8 mouse cellular contexts compared by ENCODE assay signal in the genomic region with DNA sequence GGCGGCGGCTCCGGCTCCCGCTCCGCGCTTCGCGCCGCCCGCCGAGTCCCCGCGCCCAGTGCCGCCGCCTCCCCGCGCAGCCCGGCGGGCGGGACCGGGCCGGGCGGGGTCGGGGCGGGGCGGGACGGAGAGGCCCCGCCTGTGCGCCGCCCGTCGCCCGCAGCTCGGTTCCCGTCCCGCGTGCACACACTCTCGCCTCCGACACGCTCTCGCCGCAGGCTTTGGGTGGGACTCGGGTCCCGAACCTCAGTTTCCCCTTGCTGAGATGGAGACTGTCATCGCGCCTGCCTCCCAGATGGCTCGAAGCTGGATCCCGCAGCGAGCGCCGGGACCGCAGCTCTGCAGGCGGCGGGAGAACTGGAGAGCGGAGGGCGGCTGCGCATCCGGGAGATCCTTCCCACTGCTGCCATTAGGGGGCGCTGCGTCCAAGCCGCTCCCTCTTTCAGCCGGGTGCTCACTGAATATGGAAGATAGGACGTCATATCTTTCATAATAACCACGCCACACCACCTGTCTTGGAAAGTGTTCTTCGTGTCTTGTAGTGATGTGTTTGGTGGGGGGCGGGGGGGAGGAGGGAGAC. TPM values are rescaled to one million over a fixed set of nuclear protein-coding genes. Genes with fewer than 3 reads are reported as not detected.
DNase-seq lines count a peak whose midpoint lies in the region; ATAC-seq lines count a peak whose summit lies in the region.

Coro2a (minus strand) TSS at position 359 of the 580 bp plus-strand sequence.

- H3K27ac ChIP-seq in intestine, embryonic 14.5 days (ENCODE audit: low read depth): no peak within 1 kb of the TSS

- no peaks in the 10 kb centered on the region for H3K4me1 ChIP-seq in intestine, embryonic 14.5 days (replicated peaks; ENCODE audit: control insufficient read depth, insufficient read depth, low read length)

- H3K4me2 ChIP-seq in intestine, embryonic 14.5 days (ENCODE audit: low read length): peak within 1 kb of the TSS; percentile 96

- peak; percentile 90 for DNase-seq in adrenal gland, adult 2 months
- DNase-seq in embryo, embryonic 11 days: peak; percentile 85
- peak; percentile 68 for DNase-seq in gastrocnemius, postnatal 25 days
- peak; percentile 94 for DNase-seq in intestine, embryonic 14.5 days (ENCODE audit: low spot score)
- DNase-seq in left cerebral cortex, postnatal 10 days (ENCODE audit: extremely low spot score in 1 of 2, low spot score in 2 of 2): peak; percentile 82 to 87
- peak; percentile 87 for DNase-seq in right cerebral cortex, postnatal 14 days
- peak; percentile 89 for DNase-seq in urinary bladder, postnatal 25 days (ENCODE audit: low spot score)

- H3K36me3 ChIP-seq in intestine, embryonic 14.5 days (ENCODE audit: control insufficient read depth, insufficient read depth, low read length): no peaks in the 10 kb centered on the region

- H3K4me3 ChIP-seq in intestine, embryonic 14.5 days (ENCODE audit: low read depth, low read length): peak within 1 kb of the TSS; percentile 58

- no peaks in the 10 kb centered on the region for H3K9me3 ChIP-seq in intestine, embryonic 14.5 days (ENCODE audit: control insufficient read depth, low read length)

- intact Hi-C loops in left cerebral cortex, postnatal 10 days (cut with DNase I): loop anchor here (5.0 kb wide), 1 partner anchor 95 kb away; no protein-coding TSS in a partner anchor

- under 1% methylated on average over 65 of the region's 66 CpGs for WGBS in intestine, embryonic 14.5 days

- peak within 1 kb of the TSS; percentile 55 for H3K9ac ChIP-seq in intestine, embryonic 14.5 days (ENCODE audit: low read length)

- ATAC-seq in intestine, embryonic 14.5 days (replicated peaks; ENCODE audit: low FRiP score, low TSS enrichment, low read depth): peak; percentile 41
- peak; percentile 86 for ATAC-seq in megakaryocyte progenitor cell, adult 5-6 weeks (replicated peaks; ENCODE audit: poor library complexity)

- peaks cover 34% of the 10 kb centered on the region for H3K27me3 ChIP-seq in intestine, embryonic 14.5 days (replicated peaks; ENCODE audit: control insufficient read depth, insufficient read depth, low read length)

RNA-seq across cellular contexts. Expression of gene Coro2a, which starts in this region (rescaled TPM):
- total RNA-seq in adrenal gland, adult 2 months (2021): 1 to 10 TPM; 2.2 to 2.8 TPM
- polyA plus RNA-seq in adrenal gland, adult 2 months (2012; rRNA removed): 8.7 and 12.4 TPM in 2 replicates
- under 1 TPM in 1 of 2 experiments, not detected in 1; 0.20 TPM for total RNA-seq in gastrocnemius, postnatal 25 days (2021)
- polyA plus RNA-seq in intestine, embryonic 14.5 days (2014; fragmentation: Nextera tagmentation; extraction: Ambion mirVana): 28.0 and 36.1 TPM in 2 replicates
- total RNA-seq in left cerebral cortex, postnatal 10 days (2021): 10 to 100 TPM; 38.7 to 43.3 TPM
- total RNA-seq in megakaryocyte progenitor cell, adult 5-6 weeks (2015): 42.3 and 51.4 TPM in 2 replicates
- total RNA-seq in megakaryocyte progenitor cell, adult 5-6 weeks (2017): 24.4 and 25.7 TPM in 2 replicates

Comparison
In these comparisons a context has a peak if more than half of its experiments do, and no peak if none do; other contexts are left out.
1. RNA of gene Coro2a (total RNA-seq): 38.7 to 43.3 TPM in left cerebral cortex, postnatal 10 days and 24.4 to 51.4 TPM in megakaryocyte progenitor cell, adult 5-6 weeks; 2.2 to 2.8 TPM in adrenal gland, adult 2 months and 0.20 TPM in gastrocnemius, postnatal 25 days; every median in the first group is over 4 times any median in the second.
2. Peak in DNase-seq in gastrocnemius, postnatal 25 days; RNA of the gene not detected or under 1 TPM.
3. Peak in every context shown above with its lines, with median percentiles within 50 percentile points of each other: DNase-seq.